Mouse (Mus musculus): ENCODE results near the gene Slx4. TPM values are rescaled to one million over a fixed set of nuclear protein-coding genes. Genes with fewer than 3 reads are reported as not detected.

Gene Slx4
- 47.5 and 51.8 TPM in 2 replicates for total RNA-seq (2014; fragmentation: Nextera tagmentation)
- total RNA-seq (2017), result 30.8 and 36.8 TPM in 2 replicates
- polyA plus RNA-seq (2012), result 17.0 and 22.0 TPM in 2 replicates

GRCm38 (mm10) chr16:4003489-4004398, at the start of gene Slx4:
Gene Slx4, minus strand, starts transcription at chr16:4003770.
- 0 out of 2 replicates have a peak, but pooled peaks cover 5% of the 10 kb centered on the region for H3K9me3 ChIP-seq (replicated peaks)
- TF ChIP-seq POLR2AphosphoS5 (IDR thresholded peaks at IDR 0.05; ENCODE audit: insufficient replicate concordance, low read depth, low read length), result 0 out of 2 replicates have a peak, but pooled peaks have one; percentile 43
- TF ChIP-seq TAL1 (conservative IDR thresholded peaks at IDR 0.05; ENCODE audit: low read depth, low read length), result no peak
- peaks cover 34% of the 10 kb centered on the region for H3K36me3 ChIP-seq (replicated peaks)
- peak; percentile 89 for ATAC-seq (ENCODE audit: extremely low read depth, insufficient number of reproducible peaks, low FRiP score, poor library complexity, severe bottlenecking)
- DNase-seq (ENCODE audit: low spot score), result peak; percentile 83
- H3K27me3 ChIP-seq (ENCODE audit: insufficient read depth, low read length), result no peaks in the 10 kb centered on the region
- H3K4me3 ChIP-seq (ENCODE audit: low read depth, low read length), result peak within 1 kb of the TSS; percentile 83
- peaks cover 31% of the 10 kb centered on the region for H3K4me1 ChIP-seq (ENCODE audit: insufficient read depth, low read depth, low read length)

GRCm38 (mm10) chr16:4052601-4053000, 49.0 kb upstream of the Slx4 start:
- Histone ChIP-seq H3K27me3 (ENCODE audit: insufficient read depth, low read length) (no peaks in the 10 kb centered on the region), H3K4me3 (ENCODE audit: low read depth, low read length) (no peak overlapping the region), H3K36me3 (replicated peaks) (peaks cover 96% of the 10 kb centered on the region), H3K4me1 (ENCODE audit: insufficient read depth, low read depth, low read length) (no peaks in the 10 kb centered on the region; the same call in 1 of the 2 replicates), H3K9me3 (replicated peaks) (no peaks in the 10 kb centered on the region)
- TF ChIP-seq GATA2 (IDR thresholded peaks at IDR 0.05; ENCODE audit: borderline replicate concordance, low read depth, low read length) (no peak), CTCF (IDR thresholded peaks at IDR 0.05; ENCODE audit: low read depth, low read length) (no peak), POLR2AphosphoS5 (IDR thresholded peaks at IDR 0.05; ENCODE audit: insufficient replicate concordance, low read depth, low read length) (no peak), GATA1 (IDR thresholded peaks at IDR 0.05; ENCODE audit: borderline replicate concordance, low read length) (no peak), TAL1 (conservative IDR thresholded peaks at IDR 0.05; ENCODE audit: low read depth, low read length) (no peak)
- DNase-seq (ENCODE audit: low spot score), result no peak
- ATAC-seq (ENCODE audit: extremely low read depth, insufficient number of reproducible peaks, low FRiP score, poor library complexity, severe bottlenecking), result no peak

- TF ChIP-seq CTCF (IDR thresholded peaks at IDR 0.05; ENCODE audit: low read depth, low read length) (no peak), GATA2 (IDR thresholded peaks at IDR 0.05; ENCODE audit: borderline replicate concordance, low read depth, low read length) (no peak), TAL1 (conservative IDR thresholded peaks at IDR 0.05; ENCODE audit: low read depth, low read length) (no peak), POLR2AphosphoS5 (IDR thresholded peaks at IDR 0.05; ENCODE audit: insufficient replicate concordance, low read depth, low read length) (no peak), GATA1 (IDR thresholded peaks at IDR 0.05; ENCODE audit: borderline replicate concordance, low read length) (no peak)
Measured at GRCm38 (mm10) chr16:4045524-4045923, 42.0 kb upstream of the Slx4 start.

GRCm38 (mm10) chr16:4044093-4044492, 40.5 kb upstream of the Slx4 start:
- Histone ChIP-seq H3K36me3 (replicated peaks) (peaks cover 99% of the 10 kb centered on the region), H3K4me3 (ENCODE audit: low read depth, low read length) (no peak overlapping the region), H3K9me3 (replicated peaks) (no peaks in the 10 kb centered on the region), H3K4me1 (ENCODE audit: insufficient read depth, low read depth, low read length) (no peaks in the 10 kb centered on the region; the same call in 1 of the 2 replicates), H3K27me3 (ENCODE audit: insufficient read depth, low read length) (no peaks in the 10 kb centered on the region)
- DNase-seq (ENCODE audit: low spot score) (no peak), ATAC-seq (ENCODE audit: extremely low read depth, insufficient number of reproducible peaks, low FRiP score, poor library complexity, severe bottlenecking) (no peak)
- no peak for TF ChIP-seq TAL1 (conservative IDR thresholded peaks at IDR 0.05; ENCODE audit: low read depth, low read length)
- TF ChIP-seq GATA1 (IDR thresholded peaks at IDR 0.05; ENCODE audit: borderline replicate concordance, low read length), result no peak
- TF ChIP-seq POLR2AphosphoS5 (IDR thresholded peaks at IDR 0.05; ENCODE audit: insufficient replicate concordance, low read depth, low read length), result no peak
- no peak for TF ChIP-seq GATA2 (IDR thresholded peaks at IDR 0.05; ENCODE audit: borderline replicate concordance, low read depth, low read length)
- TF ChIP-seq CTCF (IDR thresholded peaks at IDR 0.05; ENCODE audit: low read depth, low read length), result no peak

More at GRCm38 (mm10) chr16:4045524-4045923, 42.0 kb upstream of the Slx4 start:
- no peak overlapping the region for H3K4me3 ChIP-seq (ENCODE audit: low read depth, low read length)
- no peaks in the 10 kb centered on the region for H3K27me3 ChIP-seq (ENCODE audit: insufficient read depth, low read length)
- H3K9me3 ChIP-seq (replicated peaks), result no peaks in the 10 kb centered on the region
- ATAC-seq (ENCODE audit: extremely low read depth, insufficient number of reproducible peaks, low FRiP score, poor library complexity, severe bottlenecking) (no peak), DNase-seq (ENCODE audit: low spot score) (no peak)
- H3K4me1 ChIP-seq (ENCODE audit: insufficient read depth, low read depth, low read length), result no peaks in the 10 kb centered on the region; the same call in 1 of the 2 replicates
- H3K36me3 ChIP-seq (replicated peaks), result peaks cover 99% of the 10 kb centered on the region

- ATAC-seq (ENCODE audit: extremely low read depth, insufficient number of reproducible peaks, low FRiP score, poor library complexity, severe bottlenecking) (no peak), DNase-seq (ENCODE audit: low spot score) (no peak)
- Histone ChIP-seq H3K4me3 (ENCODE audit: low read depth, low read length) (no peak overlapping the region), H3K4me1 (ENCODE audit: insufficient read depth, low read depth, low read length) (peaks cover 3% of the 10 kb centered on the region; the same call in 1 of the 2 replicates), H3K36me3 (replicated peaks) (peaks cover 99% of the 10 kb centered on the region), H3K9me3 (replicated peaks) (no peaks in the 10 kb centered on the region), H3K27me3 (ENCODE audit: insufficient read depth, low read length) (no peaks in the 10 kb centered on the region)
- TF ChIP-seq GATA1 (IDR thresholded peaks at IDR 0.05; ENCODE audit: borderline replicate concordance, low read length), result no peak
- TF ChIP-seq TAL1 (conservative IDR thresholded peaks at IDR 0.05; ENCODE audit: low read depth, low read length), result no peak
- no peak for TF ChIP-seq CTCF (IDR thresholded peaks at IDR 0.05; ENCODE audit: low read depth, low read length)
- no peak for TF ChIP-seq POLR2AphosphoS5 (IDR thresholded peaks at IDR 0.05; ENCODE audit: insufficient replicate concordance, low read depth, low read length)
- TF ChIP-seq GATA2 (IDR thresholded peaks at IDR 0.05; ENCODE audit: borderline replicate concordance, low read depth, low read length), result no peak
Measured at GRCm38 (mm10) chr16:4041646-4042045, 38.1 kb upstream of the Slx4 start.

- Histone ChIP-seq H3K4me1 (ENCODE audit: insufficient read depth, low read depth, low read length) (peaks cover 9% of the 10 kb centered on the region), H3K4me3 (ENCODE audit: low read depth, low read length) (no peak overlapping the region), H3K27me3 (ENCODE audit: insufficient read depth, low read length) (no peaks in the 10 kb centered on the region), H3K36me3 (replicated peaks) (peaks cover 98% of the 10 kb centered on the region), H3K9me3 (replicated peaks) (no peaks in the 10 kb centered on the region)
- ATAC-seq (ENCODE audit: extremely low read depth, insufficient number of reproducible peaks, low FRiP score, poor library complexity, severe bottlenecking) (no peak), DNase-seq (ENCODE audit: low spot score) (no peak)
- TF ChIP-seq POLR2AphosphoS5 (IDR thresholded peaks at IDR 0.05; ENCODE audit: insufficient replicate concordance, low read depth, low read length) (no peak), GATA2 (IDR thresholded peaks at IDR 0.05; ENCODE audit: borderline replicate concordance, low read depth, low read length) (no peak), TAL1 (conservative IDR thresholded peaks at IDR 0.05; ENCODE audit: low read depth, low read length) (no peak), GATA1 (IDR thresholded peaks at IDR 0.05; ENCODE audit: borderline replicate concordance, low read length) (no peak), CTCF (IDR thresholded peaks at IDR 0.05; ENCODE audit: low read depth, low read length) (no peak)
Measured at GRCm38 (mm10) chr16:4040206-4040605, 36.6 kb upstream of the Slx4 start.

Data from G1E (cell line).